Mouse (Mus musculus): ENCODE measurements around the gene Tbc1d23. TPM values are rescaled to one million over a fixed set of nuclear protein-coding genes. Genes with fewer than 3 reads are reported as not detected.

Gene Tbc1d23
- polyA plus RNA-seq, 1 experiment = 83.3 TPM

DNA sequence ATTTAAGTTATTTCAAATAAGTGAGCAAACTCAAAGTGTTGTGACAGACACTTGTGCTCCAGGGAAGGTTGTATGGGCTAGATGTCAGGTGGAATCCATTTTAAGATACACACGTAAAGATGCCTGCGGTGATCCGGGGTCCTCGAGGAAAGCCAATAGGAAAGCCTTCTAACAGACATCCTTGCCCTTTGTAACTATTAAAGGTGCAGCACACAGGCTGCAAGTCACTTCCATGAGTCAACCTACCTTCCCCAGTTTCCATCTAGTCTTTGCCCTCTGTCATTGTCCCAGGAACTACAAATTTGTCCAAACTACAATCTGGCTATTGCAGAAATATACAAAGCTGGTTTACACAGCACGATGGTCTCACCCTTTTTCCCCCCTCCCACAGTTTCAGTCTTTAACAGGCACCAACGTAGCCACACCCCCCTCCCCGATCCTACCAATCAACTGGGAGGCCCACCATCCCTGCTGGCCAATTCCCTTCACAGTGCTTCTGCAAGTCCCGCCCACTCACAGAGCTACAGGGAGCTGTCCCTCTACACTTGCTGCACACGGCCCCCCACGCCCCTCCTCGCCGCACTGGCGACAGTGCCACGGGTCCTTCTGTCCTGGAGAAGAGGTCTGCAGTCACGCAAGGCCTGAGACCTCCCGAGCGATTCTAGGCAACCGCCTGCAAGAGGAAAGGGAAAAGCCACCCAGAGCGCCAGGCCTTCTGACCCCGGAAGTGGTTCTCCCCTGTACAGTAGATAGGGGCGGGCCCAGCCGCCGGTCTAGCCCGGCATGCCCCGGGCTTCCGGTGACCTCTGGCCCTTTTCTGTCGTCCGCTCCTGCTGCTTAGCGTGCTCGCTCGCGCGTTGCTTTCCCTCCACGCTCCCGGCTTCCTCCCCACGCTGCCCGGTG is 110.1 kb downstream of the Tbc1d23 start, which contains the start of gene Tomm70a:
Gene Tomm70a (plus strand): TSS at position 791 of the 903 bp plus-strand sequence.
- TF ChIP-seq CTCF (IDR thresholded peaks at IDR 0.05; ENCODE audit: low read depth, low read length) = no peak
- peak within 1 kb of the TSS; percentile 86 for H3K4me3 ChIP-seq (ENCODE audit: insufficient read depth, low read length)
- H3K4me1 ChIP-seq (ENCODE audit: control insufficient read depth, insufficient read depth, low read length) = peaks cover 12% of the 10 kb centered on the region
- peak within 1 kb of the TSS; percentile 82 for H3K27ac ChIP-seq (ENCODE audit: insufficient read depth, low read depth, low read length)

Other genes with a start within 250 kb of the Tbc1d23 start
- not detected in 2 replicates for gene Tmem45a2, start 160.1 kb downstream of the Tbc1d23 start, polyA plus RNA-seq (2012; ENCODE audit: insufficient read depth, insufficient read length, missing spikeins)
- gene Tomm70a, start 109.8 kb downstream of the Tbc1d23 start, polyA plus RNA-seq (2012; ENCODE audit: insufficient read depth, insufficient read length, missing spikeins) = 20.3 and 20.8 TPM in 2 replicates
- gene Nit2, start 64.2 kb downstream of the Tbc1d23 start, polyA plus RNA-seq (2012; ENCODE audit: insufficient read depth, insufficient read length, missing spikeins) = 30.5 and 37.8 TPM in 2 replicates
- not detected in 2 replicates for gene Tmem30c, start 61.4 kb upstream of the Tbc1d23 start, polyA plus RNA-seq (2012; ENCODE audit: insufficient read depth, insufficient read length, missing spikeins)
- gene Filip1l, start 121.6 kb upstream of the Tbc1d23 start, polyA plus RNA-seq (2012; ENCODE audit: insufficient read depth, insufficient read length, missing spikeins) = 35.9 and 40.9 TPM in 2 replicates